9 mouse cellular contexts compared by ENCODE assay signal in the genomic region with DNA sequence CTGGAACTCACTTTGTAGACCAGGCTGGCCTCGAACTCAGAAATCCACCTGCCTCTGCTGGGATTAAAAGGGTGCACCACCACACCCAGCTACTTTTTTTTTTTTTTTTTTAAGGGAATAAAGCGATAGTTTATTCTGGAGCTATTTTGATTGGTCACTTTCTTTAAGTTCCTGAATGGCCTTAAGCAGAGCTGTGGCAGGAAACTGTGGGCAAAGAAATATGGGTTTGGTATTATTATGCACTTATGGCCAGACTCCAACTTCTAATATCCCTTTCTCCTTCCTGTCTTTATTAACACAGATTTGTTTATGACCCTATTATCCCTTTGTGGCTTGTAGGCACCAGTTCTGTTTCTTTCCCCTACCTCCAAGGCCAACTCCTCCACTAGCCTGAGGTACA. TPM values are rescaled to one million over a fixed set of nuclear protein-coding genes. Genes with fewer than 3 reads are reported as not detected.
DNase-seq lines count a peak whose midpoint lies in the region; ATAC-seq and TF ChIP-seq lines count a peak whose summit lies in the region.
"Had no signal": no experiment of that assay in that cellular context is flagged by ENCODE, and none has a peak within 500 bp of the region (broad histone marks: within the 10 kb centered on the region; RNA-seq: fewer than 3 reads in every experiment).

No protein-coding gene starts in this region.

- H3K4me3 ChIP-seq in kidney, embryonic 14.5 days (ENCODE audit: low read length): peak overlapping the region; percentile 80; the same call in 1 of the 2 replicates
- peak overlapping the region; percentile 68; the same call in 1 of the 2 replicates for H3K4me3 ChIP-seq in G1E (ENCODE audit: low read depth, low read length)
- H3K4me3 ChIP-seq in hindbrain, embryonic 11.5 days (ENCODE audit: low read depth, low read length): no peak overlapping the region
- no peak overlapping the region for H3K4me3 ChIP-seq in macrophage (ENCODE audit: inconsistent target)

- H3K27me3 ChIP-seq in kidney, embryonic 14.5 days (ENCODE audit: control insufficient read depth, insufficient read depth, low read length): no peaks in the 10 kb centered on the region
- no peaks in the 10 kb centered on the region for H3K27me3 ChIP-seq in G1E (ENCODE audit: insufficient read depth, low read length)
- no peaks in the 10 kb centered on the region for H3K27me3 ChIP-seq in hindbrain, embryonic 11.5 days (ENCODE audit: control insufficient read depth, insufficient read depth, low read length)

- no peaks in the 10 kb centered on the region for H3K9me3 ChIP-seq in kidney, embryonic 14.5 days (ENCODE audit: control insufficient read depth, low read length)
- no peaks in the 10 kb centered on the region for H3K9me3 ChIP-seq in G1E (replicated peaks)
- no peaks in the 10 kb centered on the region for H3K9me3 ChIP-seq in hindbrain, embryonic 11.5 days (ENCODE audit: control insufficient read depth, low read length)

- H3K4me2 ChIP-seq in kidney, embryonic 14.5 days (replicated peaks; ENCODE audit: low read depth, low read length): peak overlapping the region; percentile 93
- H3K4me2 ChIP-seq in hindbrain, embryonic 11.5 days (replicated peaks; ENCODE audit: low read depth, low read length): no peak overlapping the region

- TF ChIP-seq CTCF in G1E (IDR thresholded peaks at IDR 0.05; ENCODE audit: low read depth, low read length): no peak

- H3K27ac ChIP-seq in kidney, embryonic 14.5 days (ENCODE audit: low read depth, low read length): peak overlapping the region; percentile 99
- peak overlapping the region; percentile 44; the same call in 1 of the 2 replicates for H3K27ac ChIP-seq in hindbrain, embryonic 11.5 days (ENCODE audit: low read depth, low read length)
- peak overlapping the region; percentile 33 for H3K27ac ChIP-seq in macrophage

- H3K9ac ChIP-seq in kidney, embryonic 14.5 days (ENCODE audit: low read depth, low read length): peak overlapping the region; percentile 70; the same call in 1 of the 2 replicates
- no peak overlapping the region for H3K9ac ChIP-seq in hindbrain, embryonic 11.5 days (ENCODE audit: low read depth, low read length)

- peaks cover 81% of the 10 kb centered on the region for H3K79me2 ChIP-seq in macrophage (ENCODE audit: inconsistent target)

- WGBS in kidney, embryonic 14.5 days: 53% methylated on average over 2 of the region's 2 CpGs
- WGBS in hindbrain, embryonic 11.5 days: 60% methylated on average over 2 of the region's 2 CpGs
- WGBS in macrophage (ENCODE audit: missing documents): 17% methylated on average over 1 of the region's 2 CpGs

- DNase-seq in kidney, postnatal 4 days: no peak
- no peak for DNase-seq in G1E (ENCODE audit: low spot score)
- DNase-seq in hindbrain, embryonic 11.5 days (ENCODE audit: low spot score): no peak
- DNase-seq in gastrocnemius, postnatal 4 days (ENCODE audit: low spot score in 2 of 2): no peak
- no peak for DNase-seq in adipocyte (ENCODE audit: low spot score)
- DNase-seq: embryo, embryonic 11 days had no signal

- H3K4me1 ChIP-seq in kidney, embryonic 14.5 days (ENCODE audit: control insufficient read depth, insufficient read depth, low read length): peaks cover 50% of the 10 kb centered on the region
- H3K4me1 ChIP-seq in G1E (ENCODE audit: insufficient read depth, low read depth, low read length): peaks cover 77% of the 10 kb centered on the region
- peaks cover 9% of the 10 kb centered on the region; the same call in 1 of the 2 replicates for H3K4me1 ChIP-seq in hindbrain, embryonic 11.5 days (replicated peaks; ENCODE audit: control insufficient read depth, insufficient read depth, low read length)

- ATAC-seq in kidney, embryonic 14.5 days (ENCODE audit: low FRiP score, low TSS enrichment): no peak
- ATAC-seq in G1E (ENCODE audit: extremely low read depth, insufficient number of reproducible peaks, low FRiP score, poor library complexity, severe bottlenecking): no peak
- ATAC-seq in hindbrain, embryonic 11.5 days (ENCODE audit: low FRiP score): no peak
- no peak for ATAC-seq in granulocyte monocyte progenitor cell, adult 5-6 weeks (replicated peaks; ENCODE audit: poor library complexity, severe bottlenecking)

- peaks cover 34% of the 10 kb centered on the region for H3K36me3 ChIP-seq in kidney, embryonic 14.5 days (ENCODE audit: control insufficient read depth, insufficient read depth, low read length)
- H3K36me3 ChIP-seq in G1E (replicated peaks) (peaks cover 56% of the 10 kb centered on the region), macrophage (ENCODE audit: inconsistent target) (peaks cover 19% of the 10 kb centered on the region)
- H3K36me3 ChIP-seq in hindbrain, embryonic 11.5 days (ENCODE audit: control insufficient read depth, insufficient read depth, low read length): no peaks in the 10 kb centered on the region

RNA-seq across cellular contexts. Expression of a gene that starts 2.2 kb away (rescaled TPM):
- polyA plus RNA-seq in kidney, embryonic 14.5 days (2014; fragmentation: Nextera tagmentation; extraction: Ambion mirVana): 42.8 and 64.0 TPM in 2 replicates
- 61.7 and 124 TPM in 2 replicates for total RNA-seq in G1E (2014; fragmentation: Nextera tagmentation)
- total RNA-seq in G1E (2017): 40.9 and 47.6 TPM in 2 replicates
- 111 and 118 TPM in 2 replicates for polyA plus RNA-seq in G1E (2012)
- 32.2 and 37.0 TPM in 2 replicates for polyA plus RNA-seq in hindbrain, embryonic 11.5 days (2014; fragmentation: Nextera tagmentation; extraction: Ambion mirVana)
- total RNA-seq in macrophage (2018; cell fraction: chromatin; rRNA removed): 10 to 100 TPM; 48.7 to 87.6 (median 68.7) TPM
- 10 to 100 TPM; 33.2 to 42.6 (median 38.5) TPM for total RNA-seq in macrophage (2018; cell fraction: cytosol; rRNA removed)
- total RNA-seq in macrophage (2018; cell fraction: nucleus; rRNA removed): 10 to 100 TPM; 43.0 to 71.0 (median 53.3) TPM
- 32.7 to 33.3 TPM (median 32.9 TPM) in 3 replicates for polyA plus RNA-seq in macrophage (2018)
- total RNA-seq in gastrocnemius, postnatal 4 days (2021): 10 to 100 TPM; 73.1 to 80.6 TPM
- 51.2 and 75.8 TPM in 2 replicates for total RNA-seq in granulocyte monocyte progenitor cell, adult 5-6 weeks (2014; fragmentation: Nextera tagmentation)
- 37.7 and 49.1 TPM in 2 replicates for total RNA-seq in granulocyte monocyte progenitor cell, adult 5-6 weeks (2017)

RNA-seq across cellular contexts. Expression of a gene that starts 2.2 kb away (rescaled TPM):
- polyA plus RNA-seq in kidney, embryonic 14.5 days (2014; fragmentation: Nextera tagmentation; extraction: Ambion mirVana): 632 and 773 TPM in 2 replicates
- total RNA-seq in G1E (2014; fragmentation: Nextera tagmentation): 92.2 and 99.8 TPM in 2 replicates
- 182 and 184 TPM in 2 replicates for total RNA-seq in G1E (2017)
- polyA plus RNA-seq in G1E (2012): 75.1 and 86.2 TPM in 2 replicates
- 411 and 414 TPM in 2 replicates for polyA plus RNA-seq in hindbrain, embryonic 11.5 days (2014; fragmentation: Nextera tagmentation; extraction: Ambion mirVana)
- total RNA-seq in macrophage (2018; cell fraction: chromatin; rRNA removed): 10 to 100 TPM in 1 of 26 experiments, 1 to 10 TPM in 4, under 1 TPM in 1, not detected in 20; 0.84 to 11.0 (median 1.2) TPM
- 10 to 100 TPM in 2 of 26 experiments, 1 to 10 TPM in 24; 3.7 to 12.0 (median 7.7) TPM for total RNA-seq in macrophage (2018; cell fraction: cytosol; rRNA removed)
- total RNA-seq in macrophage (2018; cell fraction: nucleus; rRNA removed): 1 to 10 TPM in 25 of 26 experiments, not detected in 1; 1.2 to 8.0 (median 2.1) TPM
- polyA plus RNA-seq in macrophage (2018): 6.1 to 27.6 TPM (median 13.1 TPM) in 3 replicates
- 10 to 100 TPM; 35.7 to 44.5 TPM for total RNA-seq in gastrocnemius, postnatal 4 days (2021)
- 178 and 260 TPM in 2 replicates for total RNA-seq in granulocyte monocyte progenitor cell, adult 5-6 weeks (2014; fragmentation: Nextera tagmentation)
- total RNA-seq in granulocyte monocyte progenitor cell, adult 5-6 weeks (2017): 194 and 212 TPM in 2 replicates

RNA-seq across cellular contexts. Expression of a gene that starts 8.8 kb away (rescaled TPM):
- 19.6 and 24.9 TPM in 2 replicates for polyA plus RNA-seq in kidney, embryonic 14.5 days (2014; fragmentation: Nextera tagmentation; extraction: Ambion mirVana)
- 19.7 and 22.0 TPM in 2 replicates for total RNA-seq in G1E (2014; fragmentation: Nextera tagmentation)
- 18.0 and 22.0 TPM in 2 replicates for total RNA-seq in G1E (2017)
- polyA plus RNA-seq in G1E (2012): 12.5 and 17.8 TPM in 2 replicates
- 26.2 and 26.5 TPM in 2 replicates for polyA plus RNA-seq in hindbrain, embryonic 11.5 days (2014; fragmentation: Nextera tagmentation; extraction: Ambion mirVana)
- total RNA-seq in macrophage (2018; cell fraction: chromatin; rRNA removed): 10 to 100 TPM; 14.7 to 55.7 (median 35.5) TPM
- total RNA-seq in macrophage (2018; cell fraction: cytosol; rRNA removed): 10 to 100 TPM; 12.4 to 27.6 (median 19.2) TPM
- total RNA-seq in macrophage (2018; cell fraction: nucleus; rRNA removed): 10 to 100 TPM; 11.5 to 47.7 (median 28.4) TPM
- polyA plus RNA-seq in macrophage (2018): 11.3 to 17.1 TPM (median 16.4 TPM) in 3 replicates
- total RNA-seq in gastrocnemius, postnatal 4 days (2021): 10 to 100 TPM; 21.9 to 27.2 TPM
- total RNA-seq in granulocyte monocyte progenitor cell, adult 5-6 weeks (2014; fragmentation: Nextera tagmentation): 27.5 and 41.7 TPM in 2 replicates
- total RNA-seq in granulocyte monocyte progenitor cell, adult 5-6 weeks (2017): 15.3 and 16.2 TPM in 2 replicates

RNA-seq across cellular contexts. Expression of a gene that starts 9.6 kb away (rescaled TPM):
- polyA plus RNA-seq in kidney, embryonic 14.5 days (2014; fragmentation: Nextera tagmentation; extraction: Ambion mirVana): 45.7 and 53.0 TPM in 2 replicates
- 30.9 and 62.1 TPM in 2 replicates for total RNA-seq in G1E (2014; fragmentation: Nextera tagmentation)
- 20.9 and 22.2 TPM in 2 replicates for total RNA-seq in G1E (2017)
- polyA plus RNA-seq in G1E (2012): 201 and 246 TPM in 2 replicates
- 45.0 and 54.5 TPM in 2 replicates for polyA plus RNA-seq in hindbrain, embryonic 11.5 days (2014; fragmentation: Nextera tagmentation; extraction: Ambion mirVana)
- total RNA-seq in macrophage (2018; cell fraction: chromatin; rRNA removed): 10 to 100 TPM in 20 of 26 experiments, 1 to 10 TPM in 6; 4.4 to 47.1 (median 15.0) TPM
- total RNA-seq in macrophage (2018; cell fraction: cytosol; rRNA removed): 10 to 100 TPM; 10.7 to 26.7 (median 19.6) TPM
- total RNA-seq in macrophage (2018; cell fraction: nucleus; rRNA removed): 10 to 100 TPM in 24 of 26 experiments, 1 to 10 TPM in 2; 8.7 to 39.2 (median 17.9) TPM
- polyA plus RNA-seq in macrophage (2018): 7.7 to 18.5 TPM (median 16.4 TPM) in 3 replicates
- total RNA-seq in gastrocnemius, postnatal 4 days (2021): 10 to 100 TPM; 31.9 to 35.0 TPM
- 18.9 and 35.2 TPM in 2 replicates for total RNA-seq in granulocyte monocyte progenitor cell, adult 5-6 weeks (2014; fragmentation: Nextera tagmentation)
- 8.8 and 8.9 TPM in 2 replicates for total RNA-seq in granulocyte monocyte progenitor cell, adult 5-6 weeks (2017)

RNA-seq across cellular contexts. Expression of a gene that starts 16.1 kb away (rescaled TPM):
- polyA plus RNA-seq in kidney, embryonic 14.5 days (2014; fragmentation: Nextera tagmentation; extraction: Ambion mirVana): 15.5 and 19.4 TPM in 2 replicates
- 9.0 and 12.1 TPM in 2 replicates for total RNA-seq in G1E (2014; fragmentation: Nextera tagmentation)
- 15.0 and 16.4 TPM in 2 replicates for total RNA-seq in G1E (2017)
- 8.3 and 9.0 TPM in 2 replicates for polyA plus RNA-seq in G1E (2012)
- polyA plus RNA-seq in hindbrain, embryonic 11.5 days (2014; fragmentation: Nextera tagmentation; extraction: Ambion mirVana): 8.6 and 10.7 TPM in 2 replicates
- total RNA-seq in macrophage (2018; cell fraction: chromatin; rRNA removed): 10 to 100 TPM in 12 of 26 experiments, 1 to 10 TPM in 14; 2.4 to 38.0 (median 9.6) TPM
- total RNA-seq in macrophage (2018; cell fraction: cytosol; rRNA removed): 10 to 100 TPM in 13 of 26 experiments, 1 to 10 TPM in 13; 4.4 to 31.6 (median 10.6) TPM
- 10 to 100 TPM in 17 of 26 experiments, 1 to 10 TPM in 9; 4.8 to 57.4 (median 22.0) TPM for total RNA-seq in macrophage (2018; cell fraction: nucleus; rRNA removed)
- 5.3 to 6.8 TPM (median 5.4 TPM) in 3 replicates for polyA plus RNA-seq in macrophage (2018)
- total RNA-seq in gastrocnemius, postnatal 4 days (2021): 100 to 1,000 TPM; 193 to 208 TPM
- 9.7 TPM in 2 replicates for total RNA-seq in granulocyte monocyte progenitor cell, adult 5-6 weeks (2014; fragmentation: Nextera tagmentation)
- 7.8 and 12.2 TPM in 2 replicates for total RNA-seq in granulocyte monocyte progenitor cell, adult 5-6 weeks (2017)

Comparison
In these comparisons a context has a peak if more than half of its experiments do, and no peak if none do; other contexts are left out.
1. H3K27ac ChIP-seq: peak in every context shown above with its lines; median percentile 99 in kidney, embryonic 14.5 days; 44 in hindbrain, embryonic 11.5 days; 33 in macrophage.
2. H3K4me3 ChIP-seq: peak in kidney, embryonic 14.5 days (single experiment) and G1E (single experiment); none in hindbrain, embryonic 11.5 days (single experiment) and macrophage (single experiment).